Mouse (Mus musculus) cerebellum, postnatal 14 days (tissue): Measurements from ENCODE around the gene Trpm5.

ENCODE experiments used
- DNase-seq, 2 experiments: peaks; one replicate each; pipeline ENCODE4 v3.0.0; 2021; ENCODE audit warnings: mixed read lengths in 2 of 2

Gene Trpm5

GRCm38 (mm10) chr7:143094592-143095553, at the start of gene Trpm5:
Gene Trpm5 (minus strand): TSS chr7:143094642.
- peak; percentile 77 to 85 for DNase-seq

- no peak for DNase-seq
Observed at GRCm38 (mm10) chr7:143142680-143143079, 48.2 kb upstream of the Trpm5 start.

GRCm38 (mm10) chr7:143139932-143140331, 45.5 kb upstream of the Trpm5 start:
- DNase-seq, result no peak

- DNase-seq, result peak; percentile 81 to 85
Observed at GRCm38 (mm10) chr7:143138789-143139188, 44.3 kb upstream of the Trpm5 start.

GRCm38 (mm10) chr7:143136561-143136960, 42.1 kb upstream of the Trpm5 start:
- DNase-seq, result no peak

GRCm38 (mm10) chr7:143136125-143136524, 41.7 kb upstream of the Trpm5 start:
- no peak for DNase-seq

- DNase-seq, result no peak
Observed at GRCm38 (mm10) chr7:143132815-143133214, 38.4 kb upstream of the Trpm5 start.

- peak; percentile 57 to 77 for DNase-seq
Observed at GRCm38 (mm10) chr7:143124902-143125301, 30.5 kb upstream of the Trpm5 start.

GRCm38 (mm10) chr7:143123876-143124669, 29.6 kb upstream of the Trpm5 start:
- peak; percentile 93 to 95 for DNase-seq

GRCm38 (mm10) chr7:143122191-143122590, 27.7 kb upstream of the Trpm5 start:
- DNase-seq, result no peak

- DNase-seq, result no peak
Observed at GRCm38 (mm10) chr7:143119826-143120225, 25.4 kb upstream of the Trpm5 start.

- DNase-seq, result no peak
Observed at GRCm38 (mm10) chr7:143119407-143119806, 25.0 kb upstream of the Trpm5 start.

GRCm38 (mm10) chr7:143116521-143116920, 22.1 kb upstream of the Trpm5 start:
- no peak for DNase-seq

GRCm38 (mm10) chr7:143114773-143115172, 20.3 kb upstream of the Trpm5 start:
- DNase-seq, result no peak

- no peak for DNase-seq
Observed at GRCm38 (mm10) chr7:143112395-143112794, 18.0 kb upstream of the Trpm5 start.

GRCm38 (mm10) chr7:143111719-143112118, 17.3 kb upstream of the Trpm5 start:
- DNase-seq, result no peak

GRCm38 (mm10) chr7:143110803-143111202, 16.4 kb upstream of the Trpm5 start:
- no peak for DNase-seq

GRCm38 (mm10) chr7:143109696-143110095, 15.3 kb upstream of the Trpm5 start:
- no peak for DNase-seq

GRCm38 (mm10) chr7:143108996-143109660, 14.7 kb upstream of the Trpm5 start:
- no peak for DNase-seq

- DNase-seq, result peak; percentile 62 to 76
Observed at GRCm38 (mm10) chr7:143108200-143108599, 13.8 kb upstream of the Trpm5 start.

- no peak for DNase-seq
Observed at GRCm38 (mm10) chr7:143106672-143107465, 12.4 kb upstream of the Trpm5 start.

GRCm38 (mm10) chr7:143106062-143106461, 11.6 kb upstream of the Trpm5 start, which contains the start of gene Kcnq1:
Gene Kcnq1 (plus strand): TSS chr7:143106362.
- no peak for DNase-seq
